Mouse (Mus musculus): Measurements from ENCODE around the gene Psmb5.

DNA sequence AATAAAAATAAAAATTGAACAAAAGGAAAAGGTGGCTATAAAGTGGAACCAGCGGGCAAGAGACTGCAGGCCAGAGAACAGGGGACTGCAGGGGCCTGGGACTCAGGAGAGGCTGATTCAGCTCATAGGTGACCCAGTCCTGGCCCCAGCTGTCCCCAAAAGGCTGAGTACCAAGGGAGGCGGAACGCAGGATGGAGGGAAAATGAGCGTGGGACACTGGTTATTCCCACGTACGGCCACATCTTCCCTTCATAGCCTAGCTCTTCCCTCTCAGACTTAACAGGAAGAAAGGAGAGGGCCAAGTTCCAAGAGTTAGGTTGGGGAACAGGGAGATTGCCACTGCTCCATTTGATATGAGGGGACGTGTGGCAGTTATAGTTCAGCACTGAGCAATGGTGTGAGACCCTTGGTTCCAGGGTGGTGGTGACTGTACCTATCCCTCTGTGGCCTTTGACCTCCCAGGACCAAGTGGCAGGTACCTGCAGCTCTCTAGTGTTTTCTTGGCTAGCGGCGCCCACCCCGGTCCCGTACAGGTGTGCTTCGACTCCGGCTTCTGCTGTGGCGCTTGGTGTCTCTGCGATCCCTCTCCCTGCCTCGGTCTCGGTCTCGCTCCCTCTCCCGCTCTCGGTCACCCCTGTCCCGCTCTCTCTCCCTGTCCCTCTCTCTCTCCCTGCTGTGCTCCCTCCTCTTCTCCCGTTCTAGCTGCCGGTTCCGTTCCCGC lies 24.6 kb upstream of the Psmb5 start:
- TF ChIP-seq CTCF (conservative IDR thresholded peaks at IDR 0.05; ENCODE audit: low read length) (no peak), POU5F1 (IDR thresholded peaks at IDR 0.05; ENCODE audit: borderline replicate concordance, low read length) (no peak), NANOG (IDR thresholded peaks at IDR 0.05; ENCODE audit: borderline replicate concordance, low read length) (no peak)

All from E14TG2a.4 (cell line).